Mouse (Mus musculus) MEL-GATA-1-ER (cell line): ENCODE measurements around the gene Iqsec1.

ENCODE experiments used
- DNase-seq: peaks from one replicate; pipeline ENCODE4 v3.0.0-alpha.2; 2012; ENCODE audit warnings: low read depth; ENCODE audit errors: extremely low read depth

Iqsec1 gene

GRCm38 (mm10) chr6:90969341-90969871 lies 19.1 kb downstream of the Iqsec1 start:
- DNase-seq, result no peak

- no peak for DNase-seq
Measured at GRCm38 (mm10) chr6:90953349-90953748, 35.1 kb downstream of the Iqsec1 start.

GRCm38 (mm10) chr6:90950936-90951335 lies 37.5 kb downstream of the Iqsec1 start:
- DNase-seq, result no peak

DNA sequence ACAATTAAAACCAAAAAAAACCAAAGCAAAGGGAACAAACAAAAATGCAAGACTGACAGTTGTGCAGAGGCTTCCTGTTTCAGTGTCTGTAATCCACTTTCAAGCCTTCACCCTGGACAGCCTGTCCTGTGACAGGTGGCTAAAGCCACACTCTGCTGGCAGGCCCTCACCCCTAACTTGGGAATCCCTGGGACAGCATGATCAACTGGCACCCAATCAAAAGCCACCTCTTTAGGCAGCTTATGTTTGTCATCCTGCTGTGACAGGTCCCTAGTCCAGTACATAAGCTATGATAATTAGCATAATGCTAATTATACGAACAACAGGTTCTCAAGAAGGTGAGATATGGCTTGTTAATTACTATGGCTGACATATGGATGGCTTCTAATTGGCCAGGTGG lies 40.4 kb downstream of the Iqsec1 start:
- no peak for DNase-seq

- DNase-seq, result no peak
Measured at GRCm38 (mm10) chr6:90945560-90946230, 42.8 kb downstream of the Iqsec1 start.

DNA sequence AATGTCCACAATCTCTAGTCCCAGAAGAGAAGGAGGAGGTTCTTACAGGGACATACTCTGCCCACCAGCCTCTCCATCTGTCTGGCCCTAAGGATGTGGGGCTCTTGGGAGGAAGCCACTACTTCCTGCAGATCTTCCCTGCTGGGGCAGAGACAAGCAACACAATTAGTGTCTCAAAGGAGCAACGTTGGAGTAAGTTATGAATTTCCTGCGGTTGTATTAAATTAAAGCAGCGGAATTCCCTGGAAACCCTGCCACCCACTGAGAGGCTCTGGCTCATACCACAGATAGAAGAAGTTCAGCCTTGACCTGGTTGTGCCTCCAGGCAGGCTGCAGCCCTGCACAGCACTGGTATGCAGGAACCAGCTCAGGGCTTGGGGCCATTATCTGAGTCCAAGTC lies 47.2 kb downstream of the Iqsec1 start:
- no peak for DNase-seq

- DNase-seq, result no peak
Measured at GRCm38 (mm10) chr6:90933656-90934055, 54.8 kb downstream of the Iqsec1 start.

DNA sequence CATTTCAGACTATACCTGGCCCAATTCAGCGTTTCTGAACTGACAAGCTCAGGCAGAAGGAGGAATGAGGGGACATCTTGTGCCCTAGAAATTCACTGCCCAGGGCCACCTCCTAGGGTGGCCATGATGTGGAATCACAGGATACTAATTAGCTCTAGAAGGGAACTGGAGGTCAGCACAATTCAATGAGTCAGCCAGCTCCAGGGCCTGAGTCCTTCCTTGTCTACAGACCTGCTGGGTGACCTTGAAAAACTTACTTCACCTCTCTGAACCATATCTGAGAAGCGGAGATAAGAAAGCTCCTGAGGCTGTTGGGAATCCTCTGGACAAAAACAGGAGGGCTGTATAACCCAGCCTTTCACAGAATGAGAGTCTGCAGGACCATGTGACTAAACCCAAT lies 59.7 kb downstream of the Iqsec1 start:
- no peak for DNase-seq

DNA sequence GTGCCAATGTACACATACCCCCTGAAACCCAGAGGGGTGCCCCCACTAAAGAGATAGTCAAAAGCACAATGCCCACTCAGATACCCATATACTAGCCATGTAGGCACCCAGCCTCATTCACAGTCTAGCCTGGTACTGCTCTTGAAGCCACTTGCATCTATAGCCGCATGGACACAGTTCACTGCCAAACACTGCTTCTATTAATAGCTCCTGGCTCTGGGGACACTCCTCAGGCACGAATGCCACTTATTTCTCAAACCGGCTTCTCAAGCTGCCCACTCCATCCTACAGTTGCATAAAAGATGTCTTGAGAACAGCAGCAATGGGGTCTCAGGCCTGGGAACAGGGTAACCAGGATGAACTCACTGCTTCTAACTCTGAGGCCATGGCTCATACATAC lies 63.0 kb downstream of the Iqsec1 start:
- no peak for DNase-seq

DNA sequence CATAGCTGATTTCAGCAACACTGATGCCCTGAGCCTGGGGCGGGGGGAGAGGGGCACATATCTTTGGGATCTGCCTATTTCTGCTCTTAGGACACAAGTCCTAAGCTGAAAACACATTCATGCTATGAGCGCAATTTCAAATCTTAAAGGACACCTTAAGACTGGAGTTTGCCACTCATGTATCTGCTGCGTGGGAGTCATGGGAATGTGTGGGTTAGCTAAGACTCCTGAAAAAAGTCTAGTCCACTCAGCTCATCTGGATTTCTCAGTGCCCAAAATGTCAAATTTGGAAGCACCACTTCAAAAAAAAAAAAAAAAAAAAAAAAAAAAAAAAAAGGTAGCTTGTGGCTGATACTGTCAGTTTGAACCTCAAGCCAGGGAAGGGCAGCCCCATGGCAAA lies 63.7 kb downstream of the Iqsec1 start:
- DNase-seq, result no peak

GRCm38 (mm10) chr6:90924379-90924778 lies 64.1 kb downstream of the Iqsec1 start:
- no peak for DNase-seq

- no peak for DNase-seq
Measured at GRCm38 (mm10) chr6:90921259-90921946, 67.1 kb downstream of the Iqsec1 start.

- no peak for DNase-seq
Measured at GRCm38 (mm10) chr6:90920510-90921220, 67.8 kb downstream of the Iqsec1 start.

GRCm38 (mm10) chr6:90919636-90920420 lies 68.7 kb downstream of the Iqsec1 start:
- no peak for DNase-seq

GRCm38 (mm10) chr6:90915585-90915984 lies 72.9 kb downstream of the Iqsec1 start:
- DNase-seq, result no peak

DNA sequence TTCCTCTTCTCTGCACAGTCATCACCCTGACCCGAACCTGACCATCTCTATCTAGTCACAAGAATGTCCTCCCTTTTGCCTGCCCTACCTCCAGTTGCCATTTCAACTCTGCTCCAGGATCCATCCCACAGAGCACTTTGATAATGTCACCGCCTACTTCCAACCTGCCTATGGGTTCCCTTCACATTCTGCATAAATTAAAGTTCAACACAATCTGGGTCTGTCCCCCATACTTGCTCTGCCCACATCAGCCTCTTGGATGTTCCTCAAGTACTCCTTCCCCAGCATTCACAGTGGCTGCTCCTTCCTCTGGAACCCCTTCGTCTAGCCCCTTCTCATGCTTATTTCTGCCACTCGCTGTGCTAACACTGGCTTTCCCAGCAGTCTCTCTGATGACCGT lies 74.7 kb downstream of the Iqsec1 start:
- no peak for DNase-seq

DNA sequence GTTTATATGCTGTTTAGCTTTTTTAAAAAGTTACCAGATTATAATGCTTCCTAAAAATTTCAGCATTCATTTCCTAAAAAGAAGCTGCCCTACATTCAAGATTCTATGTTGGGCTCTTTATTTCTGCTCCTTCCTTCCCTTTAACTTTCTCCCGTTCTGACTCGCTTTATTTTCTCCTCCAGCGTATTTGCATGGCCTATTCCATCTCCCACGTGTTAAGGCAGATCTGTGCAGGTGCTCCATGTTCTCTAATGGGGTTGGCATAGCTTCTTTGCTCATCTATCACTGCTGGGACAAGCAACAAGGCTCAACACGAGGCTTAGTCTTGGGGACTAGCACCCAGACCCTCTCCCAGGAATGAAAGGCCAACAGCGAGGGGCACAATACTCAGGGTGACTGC lies 75.7 kb downstream of the Iqsec1 start:
- no peak for DNase-seq

DNA sequence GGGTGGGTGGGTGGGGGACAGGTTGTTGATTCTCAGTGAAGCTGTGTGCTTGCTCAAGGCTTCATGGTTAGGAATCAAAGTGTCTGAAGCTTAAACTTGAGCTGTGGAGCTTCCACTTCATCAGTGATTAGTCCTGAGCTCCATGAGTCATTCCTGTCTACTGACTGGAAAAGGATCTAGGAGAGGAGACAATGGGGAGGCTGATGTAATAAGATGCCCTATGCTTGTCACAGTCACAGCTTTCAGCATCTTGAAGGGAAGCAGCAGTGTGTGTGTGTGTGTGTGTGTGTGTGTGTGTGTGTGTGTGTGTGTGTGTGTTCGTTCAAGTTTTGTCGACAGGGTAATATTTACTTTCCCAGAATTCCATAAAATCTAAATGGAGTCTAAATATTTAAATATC lies 84.3 kb downstream of the Iqsec1 start:
- no peak for DNase-seq

DNA sequence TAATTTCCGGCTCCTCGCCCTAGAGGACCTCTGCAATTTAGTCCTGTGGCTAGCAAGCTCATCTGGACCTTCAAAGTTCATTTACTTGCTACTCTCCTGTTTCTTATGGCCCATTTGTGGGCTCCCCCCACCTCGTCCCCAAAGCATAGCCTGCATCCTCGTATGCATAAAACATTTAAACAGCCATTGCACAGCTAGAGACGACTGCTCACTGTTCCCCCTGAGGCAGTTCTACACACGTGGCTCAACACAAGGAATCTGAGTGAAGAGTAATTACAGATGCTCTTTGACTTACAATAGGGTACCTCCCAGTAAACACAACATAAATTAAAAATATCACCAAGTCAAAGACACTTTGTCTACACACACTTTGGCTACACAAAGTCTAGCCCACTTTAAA lies 88.2 kb downstream of the Iqsec1 start:
- DNase-seq, result no peak

GRCm38 (mm10) chr6:90899266-90899665 lies 89.2 kb downstream of the Iqsec1 start:
- DNase-seq, result peak; percentile 28

DNA sequence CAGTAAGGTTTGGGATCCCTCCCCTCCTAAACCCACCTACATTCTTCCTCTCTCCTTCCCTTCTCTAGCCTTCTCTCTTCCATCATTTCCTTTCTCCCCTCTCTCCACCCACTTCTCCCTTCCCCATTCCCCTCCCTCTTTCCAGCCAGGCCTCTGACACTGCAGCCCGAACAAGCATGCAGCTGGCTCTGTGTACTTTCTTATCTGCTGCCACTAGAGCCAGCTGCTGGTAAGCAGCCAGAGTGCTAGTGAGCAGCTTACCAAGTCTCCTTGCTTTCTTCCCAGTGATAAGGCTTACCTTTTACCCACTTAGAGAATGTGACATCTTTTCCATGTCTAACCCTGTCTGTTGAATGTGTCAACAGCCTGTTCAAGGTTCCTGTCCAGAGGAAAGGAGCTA lies 90.4 kb downstream of the Iqsec1 start:
- DNase-seq, result peak; percentile 63

DNA sequence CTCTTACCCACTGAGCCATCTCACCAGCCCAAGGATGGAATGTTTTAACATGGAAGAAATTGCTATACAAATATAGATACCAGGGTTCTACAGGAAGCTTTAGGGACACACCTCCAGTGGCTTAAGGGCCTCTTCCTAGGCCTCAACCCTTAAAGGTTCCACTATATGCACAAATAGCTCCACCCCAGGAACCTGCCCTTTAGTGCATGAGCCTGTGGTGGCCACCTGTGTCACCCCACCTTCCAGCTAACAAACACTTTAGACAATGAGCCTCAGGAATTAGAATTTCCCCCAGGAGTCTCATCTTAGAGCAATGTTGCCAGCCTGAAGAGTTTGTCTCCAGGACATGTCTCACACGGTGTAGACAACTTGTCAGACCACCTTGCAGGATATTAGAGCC lies 96.1 kb downstream of the Iqsec1 start:
- no peak for DNase-seq
